8 mouse cellular contexts compared by ENCODE assay signal in the genomic region with DNA sequence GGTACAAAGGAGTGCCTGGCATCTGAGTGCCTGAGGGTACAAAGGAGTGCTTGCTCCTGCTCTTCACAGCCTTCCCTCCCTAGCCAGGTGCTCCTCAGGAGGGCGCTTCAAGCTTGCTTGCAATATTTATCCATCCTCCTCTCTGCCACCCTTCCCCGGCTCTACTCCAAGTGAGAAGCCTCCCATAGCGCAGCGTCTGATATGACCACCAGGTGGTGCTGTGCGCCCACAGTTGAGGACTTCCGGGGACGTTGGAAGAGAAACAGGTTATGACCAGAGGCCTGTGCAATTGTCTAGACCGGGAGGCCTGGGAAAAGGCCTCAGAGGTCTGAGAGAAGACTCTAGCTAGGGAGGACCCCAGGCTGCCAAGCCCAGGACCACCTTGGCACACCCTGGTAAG. TPM values are rescaled to one million over a fixed set of nuclear protein-coding genes. Genes with fewer than 3 reads are reported as not detected.
DNase-seq lines count a peak whose midpoint lies in the region; ATAC-seq lines count a peak whose summit lies in the region.

No protein-coding gene starts in this region.

- H3K9me3 ChIP-seq in hindbrain, embryonic 16.5 days (ENCODE audit: control insufficient read depth, low read length), result no peaks in the 10 kb centered on the region

- H3K4me1 ChIP-seq in hindbrain, embryonic 16.5 days (ENCODE audit: control insufficient read depth, insufficient read depth, low read depth, low read length), result peaks cover 17% of the 10 kb centered on the region

- peak; percentile 92 for DNase-seq in R1 (ENCODE audit: low read depth, low spot score)
- DNase-seq in cerebellum, postnatal 25 days, result peak; percentile 95 to 96
- DNase-seq in frontal cortex, postnatal 36 days (ENCODE audit: low spot score in 2 of 2), result peak; percentile 94 to 96
- DNase-seq in layer of hippocampus, postnatal 36 days, result peak; percentile 94
- peak; percentile 94 for DNase-seq in lung, postnatal 36 days
- peak; percentile 97 for DNase-seq in retina, embryonic 14.5 days (ENCODE audit: low spot score)
- DNase-seq in thymus, postnatal 25 days, result peak; percentile 89

- 0 out of 2 replicates have a peak, but pooled peaks cover 2% of the 10 kb centered on the region for H3K36me3 ChIP-seq in hindbrain, embryonic 16.5 days (ENCODE audit: control insufficient read depth, insufficient read depth, low read length)

- H3K4me3 ChIP-seq in hindbrain, embryonic 16.5 days (ENCODE audit: low read length), result no peak overlapping the region

- 0 out of 2 replicates have a peak overlapping the region, but pooled peaks have one; percentile 5 for H3K4me2 ChIP-seq in hindbrain, embryonic 16.5 days (ENCODE audit: low read length)

- ATAC-seq in hindbrain, embryonic 16.5 days, result peak; percentile 89

- peak overlapping the region; percentile 52 for H3K9ac ChIP-seq in hindbrain, embryonic 16.5 days (ENCODE audit: low read depth, low read length)

- 0% methylated on average over 8 of the region's 8 CpGs for WGBS in hindbrain, embryonic 16.5 days

- H3K27me3 ChIP-seq in hindbrain, embryonic 16.5 days (replicated peaks; ENCODE audit: control insufficient read depth, insufficient read depth, low read length), result no peaks in the 10 kb centered on the region

- H3K27ac ChIP-seq in hindbrain, embryonic 16.5 days (ENCODE audit: low read depth, low read length), result peak overlapping the region; percentile 76

RNA-seq across cellular contexts. Expression of a gene that starts 6.7 kb away (rescaled TPM):
- 15.5 and 16.7 TPM in 2 replicates for polyA plus RNA-seq in hindbrain, embryonic 16.5 days (2015; fragmentation: Nextera tagmentation; extraction: Ambion mirVana)
- 100 to 1,000 TPM; 359 to 375 TPM for total RNA-seq in layer of hippocampus, postnatal 36 days (2021)

RNA-seq across cellular contexts. Expression of a gene that starts 12.9 kb away (rescaled TPM):
- polyA plus RNA-seq in hindbrain, embryonic 16.5 days (2015; fragmentation: Nextera tagmentation; extraction: Ambion mirVana), result 21.6 and 23.7 TPM in 2 replicates
- total RNA-seq in layer of hippocampus, postnatal 36 days (2021), result 10 to 100 TPM; 53.4 to 62.5 TPM

RNA-seq across cellular contexts. Expression of a gene that starts 51.1 kb away (rescaled TPM):
- polyA plus RNA-seq in hindbrain, embryonic 16.5 days (2015; fragmentation: Nextera tagmentation; extraction: Ambion mirVana), result 16.6 and 17.3 TPM in 2 replicates
- 10 to 100 TPM; 31.2 to 31.3 TPM for total RNA-seq in layer of hippocampus, postnatal 36 days (2021)
